ENCODE assay signal across 9 mouse cellular contexts in the genomic region with DNA sequence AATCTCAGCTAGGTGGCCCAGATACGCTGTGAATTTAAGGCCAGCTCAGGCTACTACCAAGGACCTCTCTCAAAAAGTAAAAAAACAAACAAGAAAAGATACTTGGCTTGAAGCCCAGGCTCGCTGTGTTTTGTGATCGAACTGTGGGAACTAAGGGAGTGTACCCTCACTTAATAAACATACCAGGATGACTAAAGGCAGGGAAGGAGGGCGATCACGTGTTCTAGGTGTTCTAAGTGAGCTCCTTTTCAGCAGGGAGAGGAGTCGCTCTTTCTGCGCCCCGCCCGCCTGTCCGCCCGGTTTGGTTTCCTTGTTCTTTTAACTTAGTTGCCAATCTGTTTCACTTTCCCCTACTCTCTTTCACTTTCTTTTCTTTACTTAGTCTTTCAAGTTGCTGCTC. TPM values are rescaled to one million over a fixed set of nuclear protein-coding genes. Genes with fewer than 3 reads are reported as not detected.
DNase-seq lines count a peak whose midpoint lies in the region; ATAC-seq lines count a peak whose summit lies in the region.
"Had no signal": no experiment of that assay in that cellular context is flagged by ENCODE, and none has a peak within 500 bp of the region (broad histone marks: within the 10 kb centered on the region; RNA-seq: fewer than 3 reads in every experiment).

No protein-coding gene starts in this region.

- peak overlapping the region; percentile 30 for H3K4me2 ChIP-seq in intestine, embryonic 15.5 days (replicated peaks)

- H3K36me3 ChIP-seq in intestine, embryonic 15.5 days: no peaks in the 10 kb centered on the region

- no peak overlapping the region for H3K4me3 ChIP-seq in intestine, embryonic 15.5 days (replicated peaks)
- H3K4me3 ChIP-seq: myocyte had no signal

- DNase-seq in 3T3-L1 (ENCODE audit: low read depth, low spot score): peak; percentile 23
- DNase-seq in CD4-positive, CD25-positive, alpha-beta regulatory T cell, adult 2 months (ENCODE audit: low read depth, low spot score): peak; percentile 86
- DNase-seq in lung, postnatal 36 days: peak; percentile 81
- DNase-seq in thymus, postnatal 36 days: peak; percentile 52
- no peak for DNase-seq in frontal cortex, postnatal 10 days (ENCODE audit: low spot score in 2 of 2)
- DNase-seq in MN1 (ENCODE audit: low spot score): no peak
- DNase-seq in right cerebral cortex, postnatal 36 days (ENCODE audit: low spot score in 2 of 2): no peak

- 42% methylated on average over 11 of the region's 11 CpGs for WGBS in intestine, embryonic 15.5 days

- no peaks in the 10 kb centered on the region for H3K9me3 ChIP-seq in intestine, embryonic 15.5 days

- H3K27ac ChIP-seq in intestine, embryonic 15.5 days: no peak overlapping the region

- peak; percentile 65 for ATAC-seq in intestine, embryonic 15.5 days

- H3K27me3 ChIP-seq in intestine, embryonic 15.5 days (replicated peaks): no peaks in the 10 kb centered on the region

- H3K4me1 ChIP-seq in intestine, embryonic 15.5 days (replicated peaks): peaks cover 4% of the 10 kb centered on the region; the same call in 1 of the 2 replicates

- H3K9ac ChIP-seq in intestine, embryonic 15.5 days: no peak overlapping the region

RNA-seq across cellular contexts. Expression of a gene that starts 3.0 kb away (rescaled TPM):
- 6.9 and 7.2 TPM in 2 replicates for polyA plus RNA-seq in intestine, embryonic 15.5 days (2015; fragmentation: Nextera tagmentation; extraction: Ambion mirVana)

RNA-seq across cellular contexts. Expression of a gene that starts 25.9 kb away (rescaled TPM):
- 8.6 and 12.7 TPM in 2 replicates for polyA plus RNA-seq in intestine, embryonic 15.5 days (2015; fragmentation: Nextera tagmentation; extraction: Ambion mirVana)

Comparison
In these comparisons a context has a peak if more than half of its experiments do, and no peak if none do; other contexts are left out.
1. DNase-seq: peak in 3T3-L1 (single experiment), CD4-positive, CD25-positive, alpha-beta regulatory T cell, adult 2 months (single experiment), lung, postnatal 36 days (single experiment) and thymus, postnatal 36 days (2 of 2); none in frontal cortex, postnatal 10 days (0 of 2), MN1 (single experiment) and right cerebral cortex, postnatal 36 days (0 of 2).